Mouse (Mus musculus) 3134 (cell line): ENCODE measurements around the gene Metap2.

Source experiments
- DNase-seq: peaks from one replicate; pipeline ENCODE4 v3.0.0-alpha.2; 2011; ENCODE audit warnings: low spot score; ENCODE audit not compliant: insufficient read length; ENCODE audit errors: extremely low read depth

The Metap2 gene

DNA sequence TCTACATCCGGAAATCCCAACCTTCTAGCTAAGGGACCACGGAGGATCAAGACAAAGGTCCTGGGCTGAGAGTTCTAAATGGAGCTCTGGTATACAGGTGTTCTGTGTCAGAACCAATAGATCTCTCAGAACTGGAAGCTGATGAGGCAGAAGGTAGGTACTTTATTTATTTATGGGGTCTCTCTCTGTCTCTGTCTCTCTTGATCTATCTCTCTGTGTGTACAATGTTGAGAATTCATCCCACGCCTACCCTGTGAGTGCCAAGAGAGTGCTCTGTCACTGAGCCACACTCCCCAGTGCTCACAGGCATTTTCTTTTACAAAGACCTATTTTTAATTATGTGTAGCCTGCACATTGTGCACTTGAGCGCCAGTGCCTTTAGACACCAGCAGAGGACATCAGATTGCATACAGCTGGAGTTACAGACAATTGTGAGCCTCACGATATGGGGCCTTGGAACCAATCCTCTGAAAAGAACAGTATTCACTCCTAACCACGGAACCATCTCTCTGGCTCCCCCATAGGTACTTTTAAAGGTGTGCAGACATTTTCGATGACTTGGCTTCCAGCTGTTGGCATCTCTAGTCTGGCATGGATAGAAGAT, at the start of gene Metap2:
Metap2 (minus strand) TSS at position 51 of the 604 bp plus-strand sequence.
- DNase-seq: no peak

DNA sequence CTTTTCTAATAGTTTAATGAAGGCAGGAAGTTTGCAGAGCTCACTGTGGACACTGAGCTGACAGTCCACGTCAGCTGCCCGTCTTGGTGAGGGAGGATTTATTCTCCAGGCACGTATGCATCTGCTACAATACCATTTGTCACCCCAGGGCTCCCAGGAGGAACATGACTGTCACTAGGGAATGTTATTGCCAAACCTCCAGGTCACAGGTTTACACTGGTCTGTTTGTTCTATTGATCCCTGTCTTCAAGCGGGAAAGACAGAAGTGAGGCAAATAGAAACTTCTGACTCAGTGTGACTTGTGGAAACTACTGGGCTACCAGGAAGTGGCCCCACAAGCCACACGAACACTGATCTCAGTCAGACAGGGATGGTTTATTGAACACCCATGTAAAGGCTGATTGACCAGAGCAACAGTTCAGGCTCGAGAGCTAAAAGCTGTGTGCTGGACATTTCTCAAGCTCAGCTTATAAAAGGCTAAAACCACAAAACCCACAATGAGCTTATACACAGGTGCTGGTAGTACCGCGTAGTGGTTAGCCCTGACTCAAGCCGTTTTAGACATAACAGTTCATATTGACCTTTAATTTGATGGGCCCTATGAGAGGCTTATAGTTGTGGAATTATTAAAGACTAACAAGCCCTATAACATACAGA, 49.1 kb upstream of the Metap2 start:
- peak; percentile 62 for DNase-seq

DNA sequence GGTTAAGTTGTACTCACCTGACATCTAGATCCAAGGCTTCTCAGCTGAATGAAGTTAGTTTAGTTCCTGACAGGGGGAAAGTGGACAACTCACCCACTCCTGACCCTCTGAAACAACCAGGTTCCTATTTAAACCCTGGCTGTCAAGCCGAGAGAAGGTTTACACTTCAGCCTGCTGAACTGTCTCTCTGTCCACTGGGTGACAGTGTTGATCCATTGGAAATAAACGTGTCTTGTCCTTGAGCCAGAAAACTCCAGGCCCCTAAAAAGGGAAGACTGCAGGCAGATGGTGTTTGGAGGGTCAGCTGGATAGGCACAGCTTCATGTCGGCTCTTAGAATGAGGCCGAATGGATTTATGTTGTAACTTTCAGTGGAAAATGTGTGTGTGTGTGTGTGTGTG, 48.5 kb upstream of the Metap2 start:
- DNase-seq: peak; percentile 20

DNA sequence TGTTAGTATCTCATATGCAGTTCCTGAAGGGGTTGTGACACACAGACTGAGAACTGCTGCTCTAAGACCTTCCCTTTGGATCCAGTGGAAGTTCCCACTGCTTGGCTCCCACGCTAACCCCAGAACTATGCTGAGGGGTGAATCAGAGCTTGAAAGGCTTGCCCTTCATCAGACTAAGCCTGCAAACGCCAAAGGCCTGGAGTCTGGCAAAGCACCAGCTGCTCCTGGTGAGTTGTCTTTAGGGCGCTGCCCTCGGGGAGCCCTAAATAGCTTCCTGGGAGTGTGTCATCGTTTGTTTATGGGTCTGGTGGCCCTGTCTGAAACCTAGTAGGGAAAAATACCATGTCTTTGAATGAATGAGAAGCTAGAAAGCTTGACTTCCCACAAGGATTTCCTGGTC, 47.3 kb upstream of the Metap2 start:
- DNase-seq: peak; percentile 80

DNA sequence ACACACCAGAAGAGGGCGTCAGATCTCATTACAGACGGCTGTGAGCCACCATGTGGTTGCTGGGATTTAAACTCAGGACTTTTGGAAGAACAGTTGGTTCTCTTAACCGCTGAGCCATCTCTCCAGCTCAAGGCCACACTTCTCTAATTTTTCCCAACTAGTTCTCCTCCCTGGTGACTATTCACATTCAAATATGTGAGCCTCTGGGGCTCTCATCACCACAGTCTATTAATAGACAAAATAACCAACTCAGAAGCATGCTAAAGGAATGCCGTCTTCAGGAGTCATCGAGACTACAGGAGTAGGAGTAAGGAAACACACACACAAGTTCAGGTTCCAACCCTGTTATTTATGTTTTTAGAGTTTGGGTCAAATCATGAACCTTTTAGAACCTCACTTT, 43.4 kb upstream of the Metap2 start:
- DNase-seq: peak; percentile 61

DNA sequence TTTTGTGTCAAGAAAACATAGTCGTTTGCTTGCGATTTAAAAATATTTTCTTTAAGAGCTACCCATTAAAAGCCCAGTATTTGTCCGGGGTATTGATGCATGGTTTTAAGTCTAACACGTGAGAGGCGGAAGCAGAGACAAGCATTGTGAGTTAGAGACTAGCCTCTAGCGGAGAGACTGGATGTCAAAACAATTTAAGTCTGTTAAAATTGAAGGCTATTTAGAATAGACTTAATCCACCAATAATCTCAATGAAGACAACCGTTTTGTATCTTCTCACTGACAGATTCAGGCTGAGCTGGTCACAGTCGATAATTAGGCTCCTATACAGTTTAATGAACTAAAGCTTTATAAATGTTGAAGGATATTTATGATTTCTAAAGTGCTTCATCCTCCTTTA, 42.8 kb upstream of the Metap2 start:
- no peak for DNase-seq

DNA sequence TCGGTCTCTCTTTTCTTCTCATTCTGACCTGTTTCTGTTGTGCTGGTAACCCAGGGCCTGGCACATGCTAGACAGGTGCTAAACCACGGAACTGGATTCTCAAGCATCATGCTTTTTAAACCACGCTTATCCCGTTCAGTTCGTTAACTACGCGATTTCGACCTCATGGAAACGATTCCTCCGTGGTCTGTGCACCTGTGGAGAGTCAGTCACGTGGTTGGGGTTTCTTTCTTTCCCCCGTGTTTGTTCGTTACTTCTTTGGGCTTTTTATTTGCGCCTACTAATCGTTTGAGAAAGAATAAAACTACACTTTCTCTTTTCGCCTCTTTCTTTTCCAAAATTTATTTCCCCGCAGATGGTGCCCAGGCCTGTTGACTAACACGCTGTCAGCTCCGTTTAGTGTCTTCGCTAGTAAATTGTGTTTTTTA, 42.0 kb upstream of the Metap2 start:
- no peak for DNase-seq

GRCm38 (mm10) chr10:93933980-93934379, 37.1 kb upstream of the Metap2 start:
- DNase-seq: peak; percentile 64

DNA sequence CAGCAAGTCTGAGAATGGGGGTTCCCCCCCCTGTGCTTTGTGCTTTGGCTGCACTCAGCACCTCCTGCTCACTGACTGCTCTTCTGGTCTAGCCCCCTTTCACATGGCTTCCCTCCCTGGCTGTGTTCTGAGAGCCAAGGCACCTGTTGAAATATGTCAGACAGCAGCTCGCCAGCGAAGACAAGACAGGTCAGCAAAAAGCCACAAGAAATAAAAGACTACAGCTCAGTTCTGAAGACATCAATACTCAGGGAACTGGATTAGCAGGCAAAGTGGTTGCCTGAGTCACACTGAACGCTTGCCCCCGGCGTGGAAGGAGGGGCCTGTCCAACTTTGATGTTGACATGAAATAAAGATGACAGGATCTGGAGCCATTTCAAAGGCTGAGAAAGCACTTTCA, 36.0 kb upstream of the Metap2 start:
- peak; percentile 25 for DNase-seq

- DNase-seq: no peak
Observed at GRCm38 (mm10) chr10:93932020-93932419, 35.1 kb upstream of the Metap2 start.

DNA sequence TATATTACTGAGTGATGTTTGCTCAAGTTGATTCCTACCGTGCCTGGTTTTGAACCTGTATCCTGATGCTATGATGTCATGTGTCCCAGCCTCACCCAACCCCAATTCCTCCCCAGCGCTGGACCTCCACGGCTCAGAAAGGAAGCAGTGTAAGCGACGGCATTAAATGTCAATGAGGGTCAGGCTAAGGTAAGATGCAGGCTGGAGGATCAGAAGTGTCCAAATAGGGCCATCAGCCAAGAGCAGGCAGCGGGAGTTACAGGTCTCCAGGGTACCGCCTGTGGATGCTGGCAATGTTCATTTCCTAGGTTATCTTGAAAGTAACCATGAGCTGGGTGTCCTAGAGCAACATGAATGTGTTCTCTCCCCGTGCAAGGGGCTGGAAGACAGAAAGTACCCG, 34.5 kb upstream of the Metap2 start:
- DNase-seq: no peak

- DNase-seq: no peak
Observed at GRCm38 (mm10) chr10:93930236-93930824, 33.4 kb upstream of the Metap2 start.

DNA sequence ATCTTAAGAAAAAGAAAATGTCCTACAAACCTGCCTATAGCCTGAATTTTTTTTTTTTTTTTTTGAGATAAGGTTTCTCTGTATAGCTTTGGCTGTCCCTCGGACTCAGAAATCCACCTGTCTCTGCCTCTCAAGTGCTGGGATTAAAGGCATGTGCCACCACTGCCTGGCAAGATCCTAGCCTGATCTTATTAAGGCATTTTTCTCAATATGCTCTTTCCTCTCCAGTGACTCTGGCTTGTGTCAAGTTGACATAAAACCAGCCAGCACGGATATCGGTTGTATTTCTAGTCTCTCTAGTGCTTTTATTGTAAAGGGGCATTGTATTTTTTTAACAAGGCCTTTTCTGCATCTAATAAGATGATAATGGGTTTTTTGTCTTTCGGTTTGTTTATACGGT, 27.8 kb upstream of the Metap2 start:
- DNase-seq: no peak

GRCm38 (mm10) chr10:93921160-93921559, 24.3 kb upstream of the Metap2 start:
- no peak for DNase-seq

DNA sequence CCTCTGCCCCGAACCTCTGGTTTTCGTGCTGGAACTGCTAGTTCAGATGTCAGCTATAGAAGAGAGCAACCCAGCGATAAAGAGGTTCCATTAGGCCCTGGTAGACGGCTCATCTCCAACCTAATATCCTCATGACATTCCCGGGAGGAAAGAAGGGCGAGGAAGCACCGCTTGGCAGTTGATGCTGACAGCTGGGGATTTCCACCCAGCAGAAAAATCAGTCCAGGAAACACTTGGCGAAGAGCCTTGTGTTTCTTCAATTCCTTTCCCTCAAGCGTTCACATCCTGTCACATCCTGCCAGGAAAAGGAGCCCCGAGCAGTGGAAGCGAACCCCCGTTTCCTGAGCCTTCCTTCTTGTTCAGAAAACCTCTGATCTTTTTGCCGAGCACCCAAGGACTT, 22.3 kb upstream of the Metap2 start:
- DNase-seq: no peak

- DNase-seq: peak; percentile 58
Observed at GRCm38 (mm10) chr10:93918701-93919100, 21.8 kb upstream of the Metap2 start.

DNA sequence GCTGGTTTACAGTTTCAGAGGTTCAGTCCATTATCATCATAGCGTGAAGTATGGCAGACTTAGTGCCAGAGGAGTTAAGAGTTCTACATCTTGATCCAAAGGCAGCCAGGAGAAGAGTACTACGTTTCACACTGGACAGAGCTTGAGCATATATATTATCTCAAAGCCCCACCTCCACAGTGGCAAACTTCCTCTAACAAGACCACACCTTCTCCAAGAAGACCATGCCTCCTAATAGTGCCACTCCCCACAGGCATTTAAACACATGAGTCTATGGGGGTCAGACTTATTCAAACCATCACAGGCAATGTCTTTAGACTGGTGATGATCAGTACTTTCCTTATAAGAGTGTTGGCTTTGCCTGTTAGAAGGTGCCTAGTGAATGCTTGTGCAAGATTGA, 21.2 kb upstream of the Metap2 start:
- no peak for DNase-seq

DNA sequence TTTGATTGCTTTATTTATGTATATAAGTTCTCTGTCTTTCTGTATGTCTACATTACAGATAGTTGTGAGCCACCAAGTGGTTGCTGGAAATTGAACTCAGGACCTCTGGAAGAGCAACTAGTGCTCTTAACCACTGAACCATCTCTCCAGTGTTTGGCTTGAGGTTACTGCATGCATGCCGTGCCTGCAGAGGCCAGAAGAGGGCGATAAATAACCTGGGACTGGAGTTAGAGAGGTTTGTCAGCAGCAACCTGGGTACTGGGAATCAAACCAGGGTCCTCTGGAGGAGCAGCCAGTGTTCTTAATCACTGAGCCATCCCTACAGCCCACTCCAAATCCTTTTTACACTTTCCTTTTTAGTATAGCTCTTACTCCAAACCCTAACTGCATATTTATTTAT, 19.9 kb upstream of the Metap2 start:
- no peak for DNase-seq

DNA sequence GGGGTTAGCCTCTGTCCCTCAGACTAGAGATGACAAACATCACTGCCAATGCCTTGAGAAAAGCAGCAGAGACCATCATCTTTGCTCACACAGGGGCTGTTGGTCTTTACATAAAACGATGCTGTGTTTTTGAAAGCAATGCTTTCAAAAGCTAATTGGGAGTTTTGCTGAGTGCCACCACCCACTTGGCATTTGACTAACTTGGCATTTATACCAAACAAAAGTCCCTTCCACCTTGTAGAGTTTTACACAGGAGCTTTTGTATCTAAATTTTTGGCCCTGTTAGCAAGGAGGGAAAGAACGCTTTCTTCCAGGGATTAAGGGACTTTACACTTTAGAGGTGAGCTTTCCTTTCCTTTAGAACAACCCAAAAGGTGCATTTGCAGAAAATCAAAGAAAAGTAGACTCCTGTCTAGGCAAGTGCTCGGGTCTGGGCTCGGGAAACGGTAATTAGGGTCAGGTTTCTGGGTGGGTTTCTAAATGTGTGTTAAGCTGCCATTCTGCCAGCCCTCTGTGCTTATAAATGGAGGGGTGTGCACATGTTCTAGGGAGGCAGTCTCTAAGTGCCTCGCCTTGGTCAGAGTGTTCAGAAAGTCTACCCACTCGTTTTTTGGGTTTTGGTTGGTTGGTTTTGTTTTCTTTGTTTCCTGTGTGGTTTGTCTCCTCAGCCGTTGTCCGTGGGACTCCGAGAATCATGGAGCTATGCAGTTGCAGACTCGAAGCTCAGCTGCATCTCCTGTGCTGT, 18.8 kb upstream of the Metap2 start:
- no peak for DNase-seq

GRCm38 (mm10) chr10:93913525-93913924, 16.6 kb upstream of the Metap2 start:
- DNase-seq: no peak

DNA sequence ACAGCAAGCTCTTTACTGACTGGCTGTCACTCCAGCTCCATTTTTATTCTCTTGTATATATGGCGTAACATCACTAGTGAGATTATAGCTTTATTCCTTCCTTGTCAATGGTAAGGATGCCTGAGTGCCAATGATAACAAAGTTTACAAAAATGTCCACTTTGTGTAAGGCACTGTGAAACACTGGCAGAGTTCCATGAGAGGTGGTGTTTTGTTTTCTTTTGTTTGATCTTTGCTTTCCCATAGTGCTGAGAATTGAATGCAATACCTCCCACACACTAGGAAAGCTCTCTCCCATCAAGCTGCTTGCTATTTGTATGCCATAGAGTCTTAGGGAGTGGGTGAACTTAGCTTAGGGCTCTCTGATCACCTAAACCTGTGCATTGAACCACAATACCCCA, 16.0 kb upstream of the Metap2 start:
- no peak for DNase-seq
